Mouse (Mus musculus): Measurements from ENCODE around the gene Gm21977.
"Not testable (repeated sequence)": the region's sequence is repeated elsewhere in the genome, so short reads cannot be mapped to it uniquely, and the experiment has no call there.

Gm21977 gene

DNA sequence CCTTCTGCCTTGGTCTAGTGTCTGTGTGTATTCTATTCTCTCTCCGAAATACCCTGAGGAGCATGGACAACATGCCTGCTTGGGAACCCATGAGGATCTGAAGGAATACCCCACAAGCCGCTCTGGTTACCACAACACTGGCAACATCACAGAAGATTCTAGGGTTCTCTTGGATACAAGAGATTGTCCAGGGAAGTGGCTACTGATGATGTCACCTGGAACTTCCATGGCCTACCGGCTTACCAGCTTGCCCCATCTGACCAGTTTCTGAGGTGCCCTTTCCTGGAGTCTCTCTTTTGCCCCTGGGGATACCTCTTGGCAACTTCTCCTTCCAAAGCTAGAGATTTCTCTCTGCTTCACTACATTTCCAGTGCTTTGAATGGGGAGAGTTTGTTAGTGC, at the start of gene Gm21977:
TSS of gene Gm21977 (minus strand) at position 101 of the 400 bp plus-strand sequence.
- not testable (repeated sequence) for DNase-seq (ENCODE audit: low spot score)

All from embryo, embryonic 10 days (tissue).